Mouse (Mus musculus) c-Kit-positive CD71-positive TER-119-negative erythroid progenitor cells, embryonic 14.5 days (primary cell): Measurements from ENCODE around the gene Asic2.

ENCODE experiments used
- DNase-seq: peaks from one replicate; pipeline ENCODE4 v3.0.0-alpha.2; 2013; ENCODE audit warnings: low read depth

The Asic2 gene

DNA sequence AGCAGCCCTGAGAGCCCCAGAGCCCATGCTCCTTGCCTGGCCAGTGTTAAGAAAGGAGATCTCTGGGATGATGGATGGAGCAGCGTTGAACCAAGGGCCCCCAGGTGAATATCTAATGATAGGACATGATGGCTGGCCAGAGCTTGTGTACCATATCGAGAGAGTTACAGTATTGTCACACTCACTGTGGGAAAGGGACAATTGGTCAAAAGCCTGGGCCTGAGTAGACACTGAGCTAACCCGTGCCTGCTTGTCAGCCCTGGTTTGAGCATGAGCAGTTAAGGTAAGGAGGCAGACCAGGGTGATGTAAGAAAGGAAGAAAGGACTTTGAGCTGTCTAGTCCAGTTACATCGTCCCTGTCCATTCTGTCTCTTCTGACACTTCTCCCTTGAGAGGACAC lies 365.3 kb downstream of the Asic2 start:
- no peak for DNase-seq

DNA sequence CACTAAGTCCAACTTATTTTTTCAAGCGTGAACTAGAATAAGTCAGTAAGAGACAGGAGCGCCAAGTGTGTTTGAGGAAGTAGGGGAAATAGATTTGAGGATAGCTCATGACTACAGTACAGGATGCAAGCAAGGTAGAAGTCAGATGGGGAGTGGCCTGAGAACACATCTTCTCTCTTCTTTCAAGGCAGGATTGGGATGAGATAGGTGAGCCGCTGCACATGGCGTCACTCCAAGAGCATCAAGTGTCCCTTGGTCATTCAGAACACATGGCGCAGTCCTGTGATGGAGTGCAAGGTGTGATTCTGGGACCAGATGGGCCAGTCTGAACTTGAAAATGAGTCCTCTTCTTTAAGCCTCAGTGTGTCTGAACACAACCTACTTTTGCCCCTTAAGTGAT lies 366.5 kb downstream of the Asic2 start:
- DNase-seq, result no peak

DNA sequence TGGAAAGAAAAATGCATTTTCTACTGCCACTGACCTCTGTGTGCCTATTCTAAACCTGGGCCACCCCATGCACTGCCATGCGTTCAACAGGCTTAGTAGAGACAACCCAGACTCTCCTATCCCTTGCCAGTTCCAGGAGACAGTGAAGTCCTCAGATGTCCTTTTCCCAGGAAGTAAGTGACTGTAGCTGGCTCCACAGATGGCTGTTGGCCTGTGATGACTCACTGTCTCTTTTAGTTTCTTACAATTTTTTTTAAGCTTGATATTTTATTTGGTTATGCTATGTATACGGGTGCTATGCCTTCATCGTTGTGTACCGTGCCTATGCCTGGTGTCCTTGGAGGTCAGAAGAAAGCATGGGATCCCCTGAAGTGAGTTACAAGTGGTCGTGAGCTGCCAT lies 370.7 kb downstream of the Asic2 start:
- DNase-seq, result no peak

DNA sequence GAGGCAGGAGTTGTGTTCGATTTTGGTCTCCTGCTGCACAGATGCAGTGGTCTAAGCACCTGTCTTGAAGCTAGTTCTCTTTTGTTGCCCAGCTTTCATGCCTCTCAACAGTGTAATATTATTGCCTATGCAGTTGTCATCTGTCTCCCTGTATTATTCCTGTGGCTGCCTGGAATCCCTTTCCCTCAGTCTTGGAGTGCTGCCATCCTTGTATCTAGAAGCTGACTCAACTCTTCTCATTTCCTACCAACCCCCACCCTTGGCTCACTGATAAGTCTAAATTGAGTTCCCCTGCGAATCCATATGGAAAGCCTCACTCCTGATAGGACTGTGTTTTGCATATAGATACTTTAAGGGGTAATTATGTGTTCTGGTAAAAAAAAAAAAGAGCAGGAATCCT lies 373.0 kb downstream of the Asic2 start:
- no peak for DNase-seq

DNA sequence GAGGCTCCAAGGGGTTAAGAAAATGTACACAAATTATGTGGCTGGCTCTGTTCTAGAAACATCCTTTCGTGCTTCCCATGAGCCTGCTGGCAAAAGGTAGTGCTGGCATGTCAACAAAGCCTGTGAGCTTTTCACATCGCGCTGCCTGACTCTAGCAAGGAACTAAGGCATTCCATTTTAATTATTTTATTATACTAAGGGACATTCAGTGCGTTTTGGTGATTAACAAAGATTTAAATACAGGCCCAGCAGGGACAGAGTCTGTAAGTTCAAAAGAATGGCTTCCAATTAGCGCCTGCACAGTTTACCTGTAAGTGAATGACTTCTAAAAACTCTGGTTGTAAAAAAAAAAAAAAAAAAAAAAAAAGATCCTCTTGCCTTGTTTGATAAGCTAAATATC lies 375.5 kb downstream of the Asic2 start:
- no peak for DNase-seq

DNA sequence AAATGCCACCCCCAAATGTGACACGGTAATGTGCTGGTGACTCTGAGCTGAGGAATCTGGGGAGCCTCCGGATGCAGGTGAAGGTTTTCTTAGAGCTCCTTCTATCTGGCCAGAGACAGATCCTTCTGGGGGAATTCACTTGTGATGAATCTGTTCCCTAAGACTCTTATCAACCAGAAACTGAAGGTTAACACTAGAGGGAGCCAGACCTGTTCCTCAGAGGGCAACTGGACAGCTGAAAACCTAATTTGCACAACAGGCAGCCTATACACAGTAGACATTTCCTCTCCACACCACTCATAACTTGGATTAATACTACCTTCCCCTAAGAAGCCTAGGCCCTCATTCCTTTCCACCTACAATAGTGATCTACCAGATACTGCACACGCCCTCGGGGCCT lies 377.3 kb downstream of the Asic2 start:
- no peak for DNase-seq

DNA sequence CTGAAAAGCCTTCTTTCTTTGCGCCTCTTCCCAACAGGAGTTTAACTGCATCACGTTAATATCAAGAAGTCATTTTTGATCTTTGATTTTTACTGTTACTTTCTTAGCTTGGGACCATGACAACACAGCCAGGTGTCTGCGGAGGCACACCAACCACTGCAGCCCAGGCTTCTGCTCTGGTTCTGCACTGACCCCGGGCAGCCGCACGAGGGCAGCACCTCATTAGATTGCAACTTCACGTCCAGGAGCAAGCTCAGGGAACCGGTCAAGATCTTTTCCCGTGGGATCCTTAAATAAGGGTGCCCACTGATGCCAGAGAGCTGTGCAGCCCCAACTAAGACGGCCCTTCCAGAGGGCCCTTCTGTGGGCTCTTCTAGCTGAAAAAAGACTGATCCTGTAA lies 379.6 kb downstream of the Asic2 start:
- DNase-seq, result no peak

DNA sequence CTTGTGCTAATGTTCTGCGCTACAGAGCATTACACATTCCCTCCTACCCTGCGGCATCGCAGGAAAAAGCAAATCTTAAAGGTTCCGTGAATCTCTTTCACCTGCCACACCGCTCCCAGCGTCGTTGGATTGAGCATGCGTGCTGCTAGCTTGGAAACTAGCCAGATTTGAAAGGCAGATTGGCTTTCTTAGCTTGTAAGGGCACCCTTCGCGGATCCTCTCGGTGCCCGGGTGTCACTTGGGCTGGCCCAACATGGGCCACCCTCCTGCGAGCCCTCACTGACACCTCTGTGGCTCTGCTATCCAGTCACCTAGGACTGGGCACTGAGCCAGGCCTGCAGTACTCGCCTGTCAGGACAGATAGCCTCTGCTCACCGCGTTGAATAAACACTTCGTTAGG lies 380.3 kb downstream of the Asic2 start:
- DNase-seq, result no peak

DNA sequence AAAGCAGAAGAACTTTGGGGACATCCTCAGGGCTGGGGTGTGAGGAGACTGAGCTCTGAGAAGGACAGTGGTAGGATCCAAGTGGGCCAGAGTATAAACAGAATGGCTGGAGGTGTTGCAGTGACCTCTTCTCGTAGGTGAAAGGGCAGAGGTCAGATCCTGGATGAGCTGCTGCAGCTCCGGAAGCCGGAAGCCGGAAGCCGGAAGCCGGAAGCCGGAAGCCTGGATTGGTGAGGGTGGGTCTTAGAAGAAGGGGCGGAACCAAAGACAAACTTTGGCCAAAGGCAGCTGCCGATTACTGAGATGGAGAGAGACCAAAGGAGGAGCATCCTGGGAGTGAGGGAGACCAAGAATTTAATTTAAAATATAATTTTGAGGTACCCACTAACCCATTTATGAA lies 381.1 kb downstream of the Asic2 start:
- DNase-seq, result no peak

DNA sequence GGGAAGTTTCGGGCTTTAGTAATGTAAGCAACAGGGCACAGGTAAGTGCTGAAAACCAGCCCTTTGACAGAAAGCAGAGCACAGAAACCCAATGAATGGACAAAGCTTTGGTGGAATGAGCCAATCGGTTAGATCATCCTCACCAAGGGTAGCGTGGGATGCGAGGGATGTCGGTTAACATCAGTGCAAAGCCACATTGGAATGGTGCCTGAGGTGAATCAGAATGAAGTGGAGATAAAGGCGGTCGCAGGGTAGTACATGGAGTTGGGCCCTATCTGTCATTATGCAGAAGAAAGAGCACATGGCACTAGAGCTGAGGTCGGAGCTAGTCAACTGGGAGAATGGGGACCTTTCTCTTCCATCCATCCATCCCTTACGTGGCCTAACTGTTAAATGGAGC lies 383.8 kb downstream of the Asic2 start:
- no peak for DNase-seq

DNA sequence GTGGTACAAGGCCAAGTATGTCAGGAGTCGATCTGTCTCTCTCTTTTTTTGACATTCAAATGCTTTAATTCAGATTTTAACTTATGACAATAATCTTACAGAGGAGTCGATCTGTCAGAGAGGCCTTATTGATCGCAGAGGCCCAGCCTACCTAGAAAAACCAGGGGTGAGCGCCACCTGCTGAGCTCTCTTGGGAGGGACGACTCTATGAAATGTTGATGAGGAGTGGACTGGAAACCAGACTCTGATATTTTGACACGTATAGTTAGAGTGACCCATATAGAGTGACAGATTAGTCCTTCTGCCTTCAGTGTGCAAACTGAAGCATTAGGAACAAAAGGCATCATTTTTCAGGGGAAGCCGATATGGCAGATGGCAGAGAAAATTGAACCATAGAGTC lies 385.1 kb downstream of the Asic2 start:
- no peak for DNase-seq

DNA sequence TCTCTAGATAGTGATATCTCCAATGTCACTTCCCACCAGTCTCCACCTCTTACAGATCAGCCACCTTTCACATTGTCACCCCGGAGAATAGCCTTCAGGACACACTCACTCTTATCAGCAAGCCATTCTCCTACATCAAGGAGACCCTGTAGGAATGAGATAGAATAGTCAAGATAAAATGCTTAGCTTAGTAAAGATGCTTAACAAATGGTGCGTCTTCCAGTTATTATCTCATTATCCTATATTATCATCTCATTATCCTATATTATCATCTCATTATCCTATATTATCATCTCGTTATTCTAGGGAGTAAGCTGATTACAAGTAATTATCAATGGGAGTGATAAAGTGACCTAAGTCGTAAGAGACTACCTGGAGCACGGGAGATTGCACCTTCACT lies 386.1 kb downstream of the Asic2 start:
- no peak for DNase-seq

DNA sequence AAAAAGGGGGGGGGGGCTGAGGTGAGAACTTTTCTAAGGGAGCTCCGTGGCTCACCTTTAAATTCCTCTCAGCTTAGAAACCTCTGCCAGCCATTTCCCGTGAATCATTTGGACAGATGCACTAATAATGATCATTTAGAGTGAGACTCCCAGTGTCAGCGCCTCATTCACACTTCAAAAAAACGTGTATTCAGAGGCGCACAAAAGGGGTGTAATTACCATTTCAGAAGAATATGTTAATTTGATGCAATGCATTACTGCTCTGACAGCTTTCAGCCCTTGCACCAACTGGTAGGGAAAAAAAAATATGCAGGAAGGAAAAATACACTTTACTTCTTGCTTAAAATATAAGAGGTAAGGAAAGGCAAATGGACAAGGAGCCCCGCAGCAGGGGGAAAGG lies 388.5 kb downstream of the Asic2 start:
- no peak for DNase-seq

DNA sequence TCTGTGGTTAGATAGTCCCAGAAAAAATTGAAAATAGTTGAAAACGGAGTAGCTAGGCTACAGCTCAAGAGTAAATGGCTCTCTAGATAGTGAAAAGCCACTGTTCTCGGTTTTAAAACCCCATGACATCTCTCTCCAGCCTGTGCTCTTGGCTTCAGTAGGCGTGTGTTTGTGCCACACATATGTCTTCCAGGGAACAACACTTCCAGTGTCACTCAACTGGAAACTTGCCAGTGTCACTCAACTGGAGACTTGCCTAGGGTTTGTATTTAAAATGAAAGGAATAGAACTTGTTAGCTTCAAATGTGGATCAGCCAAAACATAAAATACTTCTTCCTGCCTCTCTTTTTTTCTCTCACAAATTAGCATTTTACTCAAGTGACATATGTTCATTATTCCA lies 397.9 kb downstream of the Asic2 start:
- no peak for DNase-seq

DNA sequence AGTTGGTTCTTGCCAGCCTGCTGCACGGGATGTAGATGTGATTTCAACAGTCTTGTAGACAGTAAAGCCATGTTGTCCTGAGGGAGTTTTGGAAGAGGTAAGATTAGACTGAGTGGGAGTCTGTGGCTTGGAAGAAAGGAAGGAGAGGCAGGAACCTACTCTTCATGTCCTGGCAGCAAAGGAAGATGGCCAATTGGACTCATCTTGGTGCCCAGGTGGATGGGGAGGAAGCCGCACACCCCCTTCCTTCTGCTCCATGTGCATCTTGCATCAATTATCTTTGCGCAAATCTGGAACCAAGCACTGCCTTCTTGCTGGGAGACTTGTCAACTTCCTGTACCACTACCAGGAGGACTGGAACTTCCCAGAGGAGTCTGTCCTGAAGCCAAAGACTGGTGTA lies 403.4 kb downstream of the Asic2 start:
- DNase-seq, result no peak

DNA sequence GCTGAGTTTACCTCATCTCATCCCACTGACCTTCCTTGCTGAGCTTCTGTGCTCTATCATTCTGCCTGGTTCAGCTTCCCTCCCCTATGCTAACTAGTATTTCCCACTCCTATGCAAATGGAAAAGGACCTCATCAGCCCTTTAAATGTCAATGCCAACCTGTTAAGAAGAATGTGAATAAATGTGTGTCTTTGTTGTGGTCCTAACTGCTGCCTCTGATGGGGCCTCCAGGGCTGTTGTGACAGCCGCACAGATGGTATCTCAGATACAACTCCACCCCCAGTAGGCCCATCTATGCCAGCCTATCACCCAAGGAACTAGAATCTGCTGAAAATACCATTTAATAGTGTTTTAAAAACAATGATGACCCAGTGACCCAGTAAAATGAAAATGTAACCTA lies 407.9 kb downstream of the Asic2 start:
- no peak for DNase-seq

DNA sequence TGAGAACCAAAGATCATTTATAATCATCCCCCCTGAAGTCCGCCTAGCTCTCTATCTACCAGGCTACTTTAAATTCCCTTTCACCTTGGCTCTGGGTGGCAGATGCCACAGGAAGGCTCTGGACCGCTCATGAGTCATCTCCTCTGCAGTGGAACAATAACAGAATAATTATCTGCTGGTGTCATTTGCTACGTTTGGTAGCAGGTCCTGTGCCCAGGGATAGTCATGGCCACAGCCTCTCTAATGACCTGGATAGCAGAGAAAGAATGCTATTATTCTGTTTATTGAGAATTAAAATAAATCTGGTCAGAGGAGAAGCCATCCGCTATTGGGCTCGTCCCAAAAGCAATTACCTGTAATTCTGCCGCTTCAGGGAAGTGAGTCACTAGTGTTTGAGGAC lies 425.1 kb downstream of the Asic2 start:
- no peak for DNase-seq

DNA sequence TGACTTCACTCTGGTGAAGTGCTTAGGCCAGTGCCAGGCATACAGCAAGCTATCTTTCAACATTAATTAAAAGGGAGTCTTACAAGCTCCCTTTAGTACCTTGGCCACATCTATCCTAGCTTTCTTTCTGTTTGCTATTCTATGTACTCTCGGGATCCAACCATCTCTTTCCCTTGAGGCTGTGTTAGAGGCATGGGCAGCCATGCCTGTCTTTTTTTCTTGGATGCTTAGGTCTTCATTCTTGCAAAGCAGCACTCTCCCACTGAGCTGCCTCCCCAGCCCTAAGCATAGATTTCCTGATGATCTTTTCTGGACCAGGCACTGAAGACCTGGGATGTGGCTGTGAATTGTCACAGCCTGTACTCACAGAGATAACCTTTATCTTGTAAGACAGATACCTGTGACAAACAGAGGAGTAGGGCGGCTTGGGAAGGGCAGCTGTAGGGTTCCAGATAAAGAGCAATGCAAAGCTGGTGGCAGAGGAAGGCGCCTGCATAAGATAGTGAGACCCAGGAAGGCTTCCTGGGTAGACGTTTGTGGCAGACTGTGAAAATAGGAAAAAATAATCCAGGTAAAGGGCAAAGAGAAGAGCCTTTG lies 433.0 kb downstream of the Asic2 start:
- peak; percentile 14 for DNase-seq

DNA sequence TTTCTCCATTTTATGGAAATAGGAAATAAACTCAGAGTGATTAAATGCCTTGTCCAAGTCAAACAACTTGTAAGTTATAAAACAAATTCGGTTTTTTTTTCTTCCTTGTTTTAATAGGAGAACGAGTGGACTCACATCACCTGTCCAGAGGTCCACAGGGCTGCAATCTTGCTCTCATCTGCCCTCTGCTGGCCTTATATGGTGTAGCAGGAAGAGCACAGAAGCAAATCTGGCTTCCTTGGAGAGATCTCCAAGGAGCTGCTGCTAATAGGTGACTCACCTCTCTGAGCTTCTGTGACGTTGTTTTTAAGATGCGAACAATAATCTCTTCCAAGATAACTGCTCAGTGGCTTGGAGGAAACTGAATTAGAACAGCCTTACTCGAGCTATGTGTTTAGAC lies 433.6 kb downstream of the Asic2 start:
- peak; percentile 5 for DNase-seq

DNA sequence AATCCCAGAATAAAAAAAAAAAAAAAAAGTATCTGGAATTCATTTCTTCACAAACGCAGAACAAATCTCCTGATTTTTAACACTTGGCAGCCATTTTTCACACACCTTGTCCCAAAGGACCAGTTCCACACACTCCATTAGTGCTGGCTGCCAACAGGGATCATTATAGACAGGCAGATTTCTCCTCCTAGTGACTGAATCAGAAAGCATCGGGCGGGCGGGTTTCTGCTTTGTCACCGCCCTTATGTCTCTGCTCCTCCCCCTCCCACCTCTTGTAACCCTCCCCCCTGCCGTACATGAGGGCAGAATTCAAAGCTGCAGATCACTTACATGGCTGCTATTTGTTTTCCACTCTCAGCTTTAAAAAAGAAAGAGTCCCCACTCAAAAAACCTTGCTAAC lies 436.4 kb downstream of the Asic2 start:
- DNase-seq, result no peak

DNA sequence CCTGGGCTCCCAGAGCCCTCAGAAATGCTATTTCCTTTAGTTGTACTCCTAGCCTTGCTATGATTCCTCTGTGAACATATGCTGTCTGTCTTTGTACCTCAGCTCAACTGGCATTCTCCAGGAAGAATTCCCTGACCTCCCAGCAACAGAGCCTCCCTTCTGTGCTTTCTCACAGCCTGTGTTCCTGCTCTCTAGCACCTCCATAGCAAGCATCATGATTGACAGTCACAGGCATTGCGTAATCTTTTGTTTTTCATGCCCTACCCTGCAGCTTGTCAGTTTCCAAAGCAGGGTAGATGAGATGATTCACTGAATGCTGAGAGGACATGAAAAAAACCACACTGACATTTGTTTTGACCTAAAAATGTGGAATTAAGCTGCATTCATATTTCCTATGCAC lies 445.3 kb downstream of the Asic2 start:
- no peak for DNase-seq

DNA sequence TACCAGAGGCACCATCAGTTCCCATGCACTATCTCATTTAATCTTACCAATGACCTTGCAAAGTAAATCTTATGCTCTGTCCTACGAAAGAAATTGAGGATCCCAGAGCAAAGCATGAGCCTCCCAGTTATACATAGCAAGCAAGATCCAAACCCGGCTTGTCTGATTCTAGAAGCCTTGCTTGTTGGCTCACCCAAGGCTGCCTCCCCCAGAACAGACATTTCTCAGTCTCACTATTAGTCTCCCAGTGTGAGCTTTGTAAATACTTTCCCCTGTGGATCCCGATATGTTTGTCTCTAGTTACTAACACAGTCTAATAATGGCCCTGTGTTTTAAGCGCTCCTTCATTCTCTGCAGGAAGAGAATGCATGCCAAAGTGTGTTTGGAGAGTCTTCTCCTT lies 446.4 kb downstream of the Asic2 start:
- no peak for DNase-seq

DNA sequence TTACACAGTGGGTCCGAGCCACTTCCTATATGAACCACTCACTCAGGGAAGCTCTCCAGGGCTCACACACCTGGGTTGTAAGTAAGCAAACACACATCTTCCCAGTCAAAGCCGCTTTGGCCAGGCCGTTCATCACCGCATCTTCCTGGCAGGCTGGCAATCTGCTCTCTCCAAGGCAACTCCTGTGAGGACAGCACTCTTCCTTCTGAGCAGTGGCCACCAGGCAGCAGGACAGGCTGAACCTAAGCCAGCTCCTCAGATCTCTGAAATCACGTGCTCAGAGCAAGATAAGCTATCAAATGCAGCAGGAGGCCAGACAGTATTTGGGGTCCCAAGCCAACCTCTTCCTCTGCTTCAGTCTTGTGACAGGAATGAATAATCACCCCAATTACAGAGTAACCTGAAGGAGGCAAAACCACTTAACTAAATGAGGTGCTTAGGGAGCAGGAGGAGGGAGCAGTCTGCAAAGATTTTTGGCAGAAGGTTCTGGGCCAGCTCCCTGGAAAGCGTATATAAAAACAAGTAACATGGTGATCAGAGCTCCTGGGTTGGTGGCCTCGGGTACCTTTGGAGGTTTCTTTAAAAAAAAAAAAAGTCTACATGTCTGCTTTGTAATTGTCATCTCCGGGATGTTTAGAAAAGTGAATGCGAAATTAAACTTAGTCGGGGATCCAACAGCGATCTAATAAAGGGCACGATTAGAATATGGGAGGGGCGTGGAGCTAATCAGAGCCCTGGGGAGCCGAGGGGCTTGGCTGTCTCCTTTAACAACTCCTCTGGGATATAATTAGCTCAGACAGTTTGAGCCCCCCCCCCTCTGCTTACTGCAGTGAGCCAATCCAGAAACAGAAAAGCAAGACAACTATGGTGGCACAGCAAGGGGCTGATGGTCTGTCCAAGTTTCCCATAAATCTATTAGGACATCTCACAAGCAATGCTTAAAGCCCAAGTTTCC lies 450.0 kb downstream of the Asic2 start:
- no peak for DNase-seq

DNA sequence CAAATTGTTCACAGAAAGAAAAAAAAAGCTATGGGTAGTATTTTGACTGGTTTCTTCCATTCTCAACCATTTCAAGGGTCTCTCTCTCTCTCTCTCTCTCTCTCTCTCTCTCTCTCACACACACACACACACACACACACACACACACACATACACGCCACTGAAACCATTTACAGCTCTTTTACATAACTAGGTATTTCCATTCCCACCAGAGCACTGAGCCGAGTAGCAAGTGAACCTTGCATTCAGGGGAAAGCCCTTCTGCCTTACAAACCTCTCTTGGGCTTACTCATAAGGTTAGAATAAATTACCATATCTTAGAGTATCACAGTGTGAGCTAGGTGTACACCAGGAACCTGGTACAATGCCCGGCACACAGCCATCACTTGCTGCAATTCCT lies 452.5 kb downstream of the Asic2 start:
- no peak for DNase-seq
